Mouse (Mus musculus): ENCODE results near the gene Rapgef3.

DNA sequence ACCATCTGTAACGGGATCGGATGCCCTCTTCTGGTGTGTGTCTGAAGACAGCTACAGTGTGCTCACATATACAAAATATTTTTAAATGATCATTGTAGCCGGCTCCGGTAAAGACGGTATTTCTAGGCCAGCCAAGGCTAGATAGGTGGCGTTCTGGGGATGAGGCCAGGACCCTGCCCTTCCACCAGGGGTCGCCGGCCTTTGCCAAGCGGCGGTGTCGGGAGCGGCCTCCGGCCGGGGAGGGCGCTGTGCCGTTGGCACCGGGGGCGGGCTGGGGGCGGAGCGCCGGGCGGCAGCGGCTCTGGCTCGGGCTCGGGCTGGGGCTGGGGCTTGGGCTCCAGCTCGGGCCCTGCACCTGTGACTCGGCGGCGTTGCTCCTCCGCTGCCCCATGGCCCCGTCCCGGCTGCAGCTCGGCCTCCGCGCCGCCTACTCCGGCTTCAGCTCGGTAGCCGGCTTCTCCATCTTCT, 16.4 kb upstream of the Rapgef3 start:
- TF ChIP-seq CTCF (conservative IDR thresholded peaks at IDR 0.05 in 1 of 2, IDR thresholded peaks at IDR 0.05 in 1 of 2; ENCODE audit: low read depth in 2 of 2, low read length in 2 of 2), result peak; percentile 13 to 100; a peak in 3 of 4 replicates
- TF ChIP-seq MEF2A (IDR thresholded peaks at IDR 0.05; ENCODE audit: borderline replicate concordance, low read depth, low read length), result peak; percentile 77; the same call in 1 of the 2 replicates
- peak; percentile 81 for TF ChIP-seq POLR2A (IDR thresholded peaks at IDR 0.05; ENCODE audit: low read depth, low read length)
- no peak for TF ChIP-seq BHLHE40 (IDR thresholded peaks at IDR 0.05; ENCODE audit: low read depth, low read length)
- TF ChIP-seq MAZ (IDR thresholded peaks at IDR 0.05; ENCODE audit: low read depth, low read length), result peak; percentile 81; the same call in 1 of the 2 replicates
- no peak; the same call in 1 of the 2 replicates for TF ChIP-seq MXI1 (IDR thresholded peaks at IDR 0.05; ENCODE audit: low read depth, low read length)
- no peak for TF ChIP-seq EP300 (IDR thresholded peaks at IDR 0.05; ENCODE audit: low read length)
- TF ChIP-seq ETS1 (conservative IDR thresholded peaks at IDR 0.05; ENCODE audit: low read depth, low read length), result no peak
- no peak for TF ChIP-seq CHD1 (IDR thresholded peaks at IDR 0.05; ENCODE audit: low read depth, low read length)
- TF ChIP-seq MYC (IDR thresholded peaks at IDR 0.05; ENCODE audit: low read depth, low read length), result no peak
- no peak for TF ChIP-seq USF1 (IDR thresholded peaks at IDR 0.05; ENCODE audit: low read depth, low read length)
- no peak for TF ChIP-seq MAX (IDR thresholded peaks at IDR 0.05; ENCODE audit: low read length)
- peak; percentile 11 for TF ChIP-seq HCFC1 (IDR thresholded peaks at IDR 0.05; ENCODE audit: low read depth, low read length)
